In genomic region chr9:121947784-121948183, GRCm38 (mm10) we compare ENCODE assay signal across 10 mouse cellular contexts. TPM values are rescaled to one million over a fixed set of nuclear protein-coding genes. Genes with fewer than 3 reads are reported as not detected.
DNase-seq lines count a peak whose midpoint lies in the region; ATAC-seq lines count a peak whose summit lies in the region.
"Had no signal": no experiment of that assay in that cellular context is flagged by ENCODE, and none has a peak within 500 bp of the region (broad histone marks: within the 10 kb centered on the region; RNA-seq: fewer than 3 reads in every experiment).

No protein-coding gene starts in this region.

- no peak overlapping the region for H3K9ac ChIP-seq in heart, embryonic 11.5 days (ENCODE audit: low read depth, low read length)
- H3K9ac ChIP-seq: heart, embryonic 13.5 days had no signal

- no peaks in the 10 kb centered on the region for H3K9me3 ChIP-seq in heart, embryonic 11.5 days (replicated peaks; ENCODE audit: control insufficient read depth, low read length)
- H3K9me3 ChIP-seq: heart, embryonic 13.5 days had no signal

- H3K36me3 ChIP-seq in heart, embryonic 11.5 days (ENCODE audit: control insufficient read depth, insufficient read depth, low read length) = no peaks in the 10 kb centered on the region
- H3K36me3 ChIP-seq: heart, embryonic 13.5 days had no signal

- intact Hi-C loops in heart, postnatal 10 days (cut with DNase I) = loop anchor here (1.0 to 2.0 kb wide), 2 partner anchors 38 to 67 kb away; no protein-coding TSS in a partner anchor
- intact Hi-C loops in left cerebral cortex, postnatal 25 days (cut with DNase I) = loop anchor here (1.0 kb wide), 1 partner anchor 38 kb away; no protein-coding TSS in a partner anchor

- peaks cover 7% of the 10 kb centered on the region; the same call in 1 of the 2 replicates for H3K4me1 ChIP-seq in heart, embryonic 11.5 days (ENCODE audit: control insufficient read depth, insufficient read depth, low read length)

- ATAC-seq in heart, embryonic 11.5 days (replicated peaks; ENCODE audit: insufficient number of reproducible peaks, low FRiP score, low TSS enrichment) = no peak
- ATAC-seq: Patski had no signal

- H3K4me2 ChIP-seq in heart, embryonic 11.5 days = no peak overlapping the region
- H3K4me2 ChIP-seq: heart, embryonic 13.5 days had no signal

- no peak overlapping the region for H3K27ac ChIP-seq in heart, embryonic 11.5 days (ENCODE audit: low read depth, low read length)
- H3K27ac ChIP-seq: heart, embryonic 13.5 days had no signal

- no peaks in the 10 kb centered on the region for H3K27me3 ChIP-seq in heart, embryonic 11.5 days (ENCODE audit: control insufficient read depth, insufficient read depth, low read length)
- H3K27me3 ChIP-seq: heart, embryonic 13.5 days; Patski had no signal

- peak; percentile 79 to 85 for DNase-seq in heart, postnatal 10 days
- peak; percentile 76 for DNase-seq in MN1 (ENCODE audit: low spot score)
- peak; percentile 86 to 87 for DNase-seq in cerebellum, postnatal 10 days
- peak; percentile 77 for DNase-seq in heart, postnatal 4 days
- peak; percentile 76 to 90 for DNase-seq in left cerebral cortex, postnatal 25 days (ENCODE audit: low spot score in 2 of 2)
- DNase-seq in ovary, postnatal 14 days (ENCODE audit: low spot score) = peak; percentile 61
- no peak for DNase-seq in T-cell, adult 2 months (ENCODE audit: low spot score)

- no peak overlapping the region for H3K4me3 ChIP-seq in heart, embryonic 11.5 days (ENCODE audit: low read depth, low read length)
- H3K4me3 ChIP-seq: heart, embryonic 13.5 days had no signal

- 13% methylated on average over 4 of the region's 4 CpGs for WGBS in heart, embryonic 11.5 days (ENCODE audit: insufficient replicate concordance)

RNA-seq across cellular contexts. Expression of gene Fam198a, which starts 3.0 kb away (rescaled TPM):
- 1 to 10 TPM; 2.2 to 2.6 TPM for total RNA-seq in heart, postnatal 10 days (2021)
- polyA plus RNA-seq in heart, embryonic 11.5 days (2014; fragmentation: Nextera tagmentation; extraction: Ambion mirVana) = 0.35 and 0.44 TPM in 2 replicates
- under 1 TPM; 0.77 to 0.79 TPM for total RNA-seq in heart, postnatal 4 days (2021)
- 1 to 10 TPM; 5.4 to 6.9 TPM for total RNA-seq in left cerebral cortex, postnatal 25 days (2021)

RNA-seq across cellular contexts. Expression of gene Cyp8b1, which starts 31.7 kb away (rescaled TPM):
- total RNA-seq in heart, postnatal 10 days (2021) = not detected
- not detected in 2 replicates for polyA plus RNA-seq in heart, embryonic 11.5 days (2014; fragmentation: Nextera tagmentation; extraction: Ambion mirVana)
- not detected for total RNA-seq in heart, postnatal 4 days (2021)
- not detected for total RNA-seq in left cerebral cortex, postnatal 25 days (2021)
- polyA plus RNA-seq: heart, embryonic 13.5 days; Patski had no signal

RNA-seq across cellular contexts. Expression of gene Pomgnt2, which starts 49.1 kb away (rescaled TPM):
- total RNA-seq in heart, postnatal 10 days (2021) = 1 to 10 TPM; 7.1 to 7.6 TPM
- 8.8 and 10.6 TPM in 2 replicates for polyA plus RNA-seq in heart, embryonic 11.5 days (2014; fragmentation: Nextera tagmentation; extraction: Ambion mirVana)
- 1 to 10 TPM; 7.8 to 7.9 TPM for total RNA-seq in heart, postnatal 4 days (2021)
- total RNA-seq in left cerebral cortex, postnatal 25 days (2021) = 10 to 100 TPM; 34.3 to 43.1 TPM

RNA-seq across cellular contexts. Expression of gene Ackr2, which starts 49.6 kb away (rescaled TPM):
- total RNA-seq in heart, postnatal 10 days (2021) = 1 to 10 TPM; 3.2 to 3.9 TPM
- polyA plus RNA-seq in heart, embryonic 11.5 days (2014; fragmentation: Nextera tagmentation; extraction: Ambion mirVana) = 0.10 TPM in 1 of 2 replicates, not detected in the other
- total RNA-seq in heart, postnatal 4 days (2021) = 1 to 10 TPM; 3.1 to 5.8 TPM
- total RNA-seq in left cerebral cortex, postnatal 25 days (2021) = 1 to 10 TPM; 5.5 to 7.6 TPM
- polyA plus RNA-seq: Patski had no signal
